Mouse (Mus musculus) myocyte (in vitro differentiated cells): ENCODE measurements at regions not wholly inside any gene's neighbourhood (a gene's known extent, or its start where the extent isn't known, plus 50 kb on each side); places are given as distances from the start of the nearest gene placed in this dataset.

Source experiments
- H3K27me3 ChIP-seq: one replicate; pipeline ENCODE4 v1.6.1; 2011; ENCODE audit not compliant: control insufficient read depth, insufficient read depth, insufficient read length
- H3K36me3 ChIP-seq: one replicate; pipeline ENCODE4 v1.6.1; 2011; ENCODE audit not compliant: control insufficient read depth, insufficient read depth
- H3K4me2 ChIP-seq: one replicate; pipeline ENCODE4 v1.6.1; 2011; ENCODE audit warnings: low read depth, control low read depth
- H3K4me3 ChIP-seq: one replicate; pipeline ENCODE4 v1.5.1; 2011; ENCODE audit warnings: mild to moderate bottlenecking, control low read depth, moderate library complexity
- H3K79me2 ChIP-seq: one replicate; pipeline ENCODE4 v1.6.1; 2011; ENCODE audit not compliant: control insufficient read depth, insufficient read depth
- H3ac ChIP-seq: one replicate; pipeline ENCODE4 v1.6.1; 2011; ENCODE audit not compliant: control insufficient read depth, insufficient read length
- CEBPB ChIP-seq: IDR thresholded peaks from 2 replicates; pipeline ENCODE4 v1.6.1; 2011; ENCODE audit warnings: mild to moderate bottlenecking, moderate library complexity; ENCODE audit not compliant: poor library complexity, insufficient read depth, severe bottlenecking
- E2F4 ChIP-seq: IDR thresholded peaks from one replicate; pipeline ENCODE4 v1.6.1; 2011; ENCODE audit warnings: mild to moderate bottlenecking, control low read depth, moderate library complexity; ENCODE audit not compliant: insufficient read depth
- MYOG ChIP-seq, 3 experiments: IDR thresholded peaks; one replicate each; pipeline ENCODE4 v1.6.1; 2011; ENCODE audit warnings: control low read depth in 2 of 3, low read depth in 2 of 3, mild to moderate bottlenecking in 2 of 3; ENCODE audit not compliant: insufficient read length in 2 of 3, control insufficient read depth in 1 of 3, insufficient read depth in 1 of 3
- POLR2A ChIP-seq: IDR thresholded peaks from one replicate; pipeline ENCODE4 v1.6.1; 2011; ENCODE audit warnings: low read depth, mild to moderate bottlenecking, control low read depth, moderate library complexity; ENCODE audit not compliant: insufficient read length
- POLR2AphosphoS2 ChIP-seq: IDR thresholded peaks from one replicate; pipeline ENCODE4 v1.6.1; 2011; ENCODE audit warnings: low read depth, control low read depth; ENCODE audit not compliant: insufficient read length
- REST ChIP-seq: IDR thresholded peaks from one replicate; pipeline ENCODE4 v1.6.1; 2011; ENCODE audit warnings: mild to moderate bottlenecking, control low read depth, moderate library complexity; ENCODE audit not compliant: insufficient read depth, insufficient read length
- SRF ChIP-seq: IDR thresholded peaks from one replicate; pipeline ENCODE4 v1.6.1; 2011; ENCODE audit warnings: low read depth; ENCODE audit not compliant: control insufficient read depth, insufficient read length
- TCF12 ChIP-seq: IDR thresholded peaks from one replicate; pipeline ENCODE4 v1.6.1; 2011; ENCODE audit warnings: mild to moderate bottlenecking, control low read depth; ENCODE audit not compliant: poor library complexity, insufficient read depth, severe bottlenecking
- TCF3 ChIP-seq: IDR thresholded peaks from one replicate; pipeline ENCODE4 v1.6.1; 2011; ENCODE audit warnings: low read depth, control low read depth; ENCODE audit not compliant: insufficient read length

GRCm38 (mm10) chr1:150266502-150266901 lies 52.7 kb upstream of the Pdc start:
- Histone ChIP-seq H3K36me3 (no peaks in the 10 kb centered on the region), H3K4me3 (no peak overlapping the region), H3ac (no peak overlapping the region), H3K4me2 (no peak overlapping the region), H3K79me2 (no peaks in the 10 kb centered on the region), H3K27me3 (no peaks in the 10 kb centered on the region)
- TF ChIP-seq POLR2A, result no peak

- Histone ChIP-seq H3K79me2 (no peaks in the 10 kb centered on the region), H3ac (no peak overlapping the region), H3K4me3 (no peak overlapping the region), H3K27me3 (no peaks in the 10 kb centered on the region), H3K4me2 (no peak overlapping the region), H3K36me3 (no peaks in the 10 kb centered on the region)
- TF ChIP-seq MYOG (IDR thresholded peaks at IDR 0.05; ENCODE audit: control insufficient read depth in 1 of 3, insufficient read depth in 1 of 3, insufficient read length in 2 of 3, low read depth in 2 of 3) (no peak), CEBPB (no peak), TCF3 (no peak), REST (no peak), SRF (no peak), POLR2AphosphoS2 (no peak), E2F4 (no peak), TCF12 (no peak)
These were observed 52.2 kb upstream of the Pdc start for GRCm38 (mm10) chr1:150267003-150267402.
